In the genomic region with DNA sequence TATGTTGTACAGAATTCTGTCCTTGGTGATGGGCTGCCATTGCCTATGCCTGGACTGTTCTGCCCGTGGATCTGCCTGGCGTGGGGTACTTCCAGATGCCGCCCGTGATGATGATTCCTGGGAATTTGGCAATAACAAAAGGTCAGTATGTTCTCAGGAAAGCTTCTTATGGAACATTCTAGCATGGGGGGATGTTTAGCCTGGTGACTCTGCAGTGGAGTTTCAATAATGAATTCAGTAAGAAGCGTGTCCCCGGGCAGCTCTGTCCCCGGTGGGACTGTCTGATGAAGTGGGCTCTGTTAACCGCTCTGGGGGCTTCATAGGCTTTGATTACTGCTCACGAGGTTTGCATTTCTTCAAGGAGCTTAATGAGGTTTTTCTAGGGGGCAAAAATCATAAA, we compare ENCODE assay signal across 13 mouse cellular contexts.
DNase-seq lines count a peak whose midpoint lies in the region; ATAC-seq lines count a peak whose summit lies in the region.
"Had no signal": no experiment of that assay in that cellular context is flagged by ENCODE, and none has a peak within 500 bp of the region (broad histone marks: within the 10 kb centered on the region; RNA-seq: fewer than 3 reads in every experiment).

No protein-coding gene starts in this region.

- no peak for ATAC-seq in intestine, embryonic 14.5 days (replicated peaks; ENCODE audit: low FRiP score, low TSS enrichment, low read depth)
- ATAC-seq in intestine, embryonic 15.5 days = no peak
- ATAC-seq in neural tube, embryonic 12.5 days (ENCODE audit: low FRiP score, low read depth) = 0 out of 2 replicates have a peak, but pooled peaks have one; percentile 23

- H3K9me3 ChIP-seq in intestine, embryonic 14.5 days (ENCODE audit: control insufficient read depth, low read length) = no peaks in the 10 kb centered on the region
- no peaks in the 10 kb centered on the region for H3K9me3 ChIP-seq in intestine, embryonic 15.5 days
- H3K9me3 ChIP-seq in neural tube, embryonic 12.5 days = no peaks in the 10 kb centered on the region
- H3K9me3 ChIP-seq: limb, embryonic 12.5 days; midbrain, embryonic 12.5 days; stomach, embryonic 15.5 days had no signal

- no peak overlapping the region for H3K4me2 ChIP-seq in intestine, embryonic 14.5 days (ENCODE audit: low read length)
- H3K4me2 ChIP-seq in intestine, embryonic 15.5 days (replicated peaks) = no peak overlapping the region
- no peak overlapping the region for H3K4me2 ChIP-seq in neural tube, embryonic 12.5 days (replicated peaks)

- no peaks in the 10 kb centered on the region for H3K27me3 ChIP-seq in intestine, embryonic 14.5 days (replicated peaks; ENCODE audit: control insufficient read depth, insufficient read depth, low read length)
- no peaks in the 10 kb centered on the region for H3K27me3 ChIP-seq in intestine, embryonic 15.5 days (replicated peaks)
- no peaks in the 10 kb centered on the region for H3K27me3 ChIP-seq in neural tube, embryonic 12.5 days (replicated peaks)
- H3K27me3 ChIP-seq: limb, embryonic 12.5 days; stomach, embryonic 15.5 days had no signal

- H3K4me1 ChIP-seq in intestine, embryonic 14.5 days (replicated peaks; ENCODE audit: control insufficient read depth, insufficient read depth, low read length) = peaks cover 8% of the 10 kb centered on the region; the same call in 1 of the 2 replicates
- 0 out of 2 replicates have a peak, but pooled peaks cover 3% of the 10 kb centered on the region for H3K4me1 ChIP-seq in intestine, embryonic 15.5 days (replicated peaks)
- peaks cover 23% of the 10 kb centered on the region for H3K4me1 ChIP-seq in neural tube, embryonic 12.5 days

- no peak overlapping the region for H3K9ac ChIP-seq in intestine, embryonic 14.5 days (ENCODE audit: low read length)
- no peak overlapping the region for H3K9ac ChIP-seq in intestine, embryonic 15.5 days
- H3K9ac ChIP-seq in neural tube, embryonic 12.5 days = no peak overlapping the region
- H3K9ac ChIP-seq: liver, postnatal 0 days; midbrain, embryonic 12.5 days; stomach, embryonic 15.5 days had no signal

- H3K36me3 ChIP-seq in intestine, embryonic 14.5 days (ENCODE audit: control insufficient read depth, insufficient read depth, low read length) = no peaks in the 10 kb centered on the region
- H3K36me3 ChIP-seq in intestine, embryonic 15.5 days = no peaks in the 10 kb centered on the region
- no peaks in the 10 kb centered on the region for H3K36me3 ChIP-seq in neural tube, embryonic 12.5 days
- H3K36me3 ChIP-seq: limb, embryonic 12.5 days; midbrain, embryonic 12.5 days; stomach, embryonic 15.5 days had no signal

- H3K4me3 ChIP-seq in intestine, embryonic 14.5 days (ENCODE audit: low read depth, low read length) = no peak overlapping the region
- no peak overlapping the region for H3K4me3 ChIP-seq in intestine, embryonic 15.5 days (replicated peaks)
- H3K4me3 ChIP-seq in neural tube, embryonic 12.5 days = no peak overlapping the region
- H3K4me3 ChIP-seq: midbrain, embryonic 12.5 days had no signal

- no peak overlapping the region for H3K27ac ChIP-seq in intestine, embryonic 14.5 days (ENCODE audit: low read depth)
- no peak overlapping the region for H3K27ac ChIP-seq in intestine, embryonic 15.5 days
- H3K27ac ChIP-seq in neural tube, embryonic 12.5 days = no peak overlapping the region
- H3K27ac ChIP-seq: limb, embryonic 12.5 days; midbrain, embryonic 12.5 days; stomach, embryonic 15.5 days had no signal

- DNase-seq in adrenal gland, postnatal 25 days = peak; percentile 8
- no peak for DNase-seq in adrenal gland, postnatal 10 days
- peak; percentile 49 for DNase-seq in intestine, embryonic 14.5 days (ENCODE audit: low spot score)
- DNase-seq in neural tube, embryonic 10.5 days (ENCODE audit: extremely low spot score, low spot score) = no peak
- no peak for DNase-seq in left cerebral cortex, adult 8-10 months (ENCODE audit: low spot score in 2 of 2)
- DNase-seq in heart, adult 18-20 months = no peak
- DNase-seq: gastrocnemius, postnatal 10 days had no signal

- 86% methylated on average over 9 of the region's 9 CpGs for WGBS in intestine, embryonic 14.5 days
- WGBS in intestine, embryonic 15.5 days = 80% methylated on average over 9 of the region's 9 CpGs
- 64% methylated on average over 9 of the region's 9 CpGs for WGBS in neural tube, embryonic 12.5 days

Comparison
In these comparisons a context has a peak if more than half of its experiments do, and no peak if none do; other contexts are left out.
1. DNase-seq: peak in adrenal gland, postnatal 25 days (single experiment) and intestine, embryonic 14.5 days (single experiment); none in adrenal gland, postnatal 10 days (single experiment), neural tube, embryonic 10.5 days (single experiment), left cerebral cortex, adult 8-10 months (0 of 2) and heart, adult 18-20 months (0 of 2).